Mouse (Mus musculus) CH12.LX (cell line): ENCODE results near the gene Fcor.

ENCODE experiments used
- CTCF ChIP-seq, 2 experiments: IDR thresholded peaks in 1 of 2; conservative IDR thresholded peaks in 1 of 2; 2 replicates each; pipeline ENCODE4 v1.5.1; 2011 to 2012; ENCODE audit warnings: low read depth in 2 of 2, low read length in 2 of 2, improper control_type of control experiment in 1 of 2, inconsistent platforms in 1 of 2, mild to moderate bottlenecking in 1 of 2, moderate library complexity in 1 of 2
- EP300 ChIP-seq: IDR thresholded peaks from 2 replicates; pipeline ENCODE4 v1.6.1; 2011; ENCODE audit warnings: low read length, improper control_type of control experiment
- GABPA ChIP-seq: IDR thresholded peaks from 2 replicates; pipeline ENCODE4 v1.6.1; 2012; ENCODE audit warnings: low read depth, low read length, improper control_type of control experiment, inconsistent platforms; ENCODE audit not compliant: insufficient replicate concordance
- JUND ChIP-seq: conservative IDR thresholded peaks from 2 replicates; pipeline ENCODE4 v1.6.1; 2011; ENCODE audit warnings: low read depth, low read length, improper control_type of control experiment
- MAFK ChIP-seq: IDR thresholded peaks from 2 replicates; pipeline ENCODE4 v1.6.1; 2011; ENCODE audit warnings: low read length, improper control_type of control experiment; ENCODE audit not compliant: insufficient replicate concordance
- MAZ ChIP-seq: IDR thresholded peaks from 2 replicates; pipeline ENCODE4 v1.6.1; 2012; ENCODE audit warnings: low read depth, mild to moderate bottlenecking, inconsistent platforms, low read length, improper control_type of control experiment, moderate library complexity
- MXI1 ChIP-seq: IDR thresholded peaks from 2 replicates; pipeline ENCODE4 v1.6.1; 2011; ENCODE audit warnings: mild to moderate bottlenecking, low read depth, low read length, improper control_type of control experiment
- POLR2A ChIP-seq: IDR thresholded peaks from 2 replicates; pipeline ENCODE4 v1.6.1; 2011; ENCODE audit warnings: low read depth, mild to moderate bottlenecking, improper control_type of control experiment, low read length
- POLR2AphosphoS2 ChIP-seq: IDR thresholded peaks from 2 replicates; pipeline ENCODE4 v1.6.1; 2011; ENCODE audit warnings: low read depth, low read length, improper control_type of control experiment
- ZKSCAN1 ChIP-seq: IDR thresholded peaks from 2 replicates; pipeline ENCODE4 v1.6.1; 2012; ENCODE audit warnings: low read depth, inconsistent platforms, low read length, improper control_type of control experiment, borderline replicate concordance
- ZMIZ1 ChIP-seq: IDR thresholded peaks from 2 replicates; pipeline ENCODE4 v1.6.1; 2012; ENCODE audit warnings: low read depth, mild to moderate bottlenecking, inconsistent platforms, low read length, improper control_type of control experiment
- ZNF384 ChIP-seq: IDR thresholded peaks from 2 replicates; pipeline ENCODE4 v1.6.1; 2012; ENCODE audit warnings: low read depth, low read length, improper control_type of control experiment, inconsistent platforms

DNA sequence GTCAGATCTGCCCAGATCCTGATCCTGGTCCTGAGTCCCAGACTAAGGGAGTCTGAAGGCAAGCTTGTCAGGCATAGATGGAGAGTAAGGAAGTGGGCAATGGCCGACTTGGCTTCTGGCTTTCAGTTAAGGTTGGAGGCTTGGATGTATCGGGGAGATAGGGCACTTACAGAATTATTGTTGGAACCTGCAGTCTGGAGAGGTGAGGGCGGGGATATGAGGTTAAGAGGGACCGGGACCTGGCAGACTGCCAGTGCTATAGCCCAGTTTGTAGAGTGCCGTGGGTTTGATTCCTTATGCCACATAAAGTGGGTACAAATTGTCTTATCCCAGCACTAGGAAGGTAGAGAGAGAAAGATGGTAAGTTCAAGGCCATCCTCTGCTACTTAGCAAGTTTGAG, 7.5 kb upstream of the Fcor start:
- no peak for TF ChIP-seq CTCF (conservative IDR thresholded peaks at IDR 0.05 in 1 of 2, IDR thresholded peaks at IDR 0.05 in 1 of 2; ENCODE audit: low read depth in 2 of 2, low read length in 2 of 2)
- no peak for TF ChIP-seq POLR2A
- no peak for TF ChIP-seq EP300
- TF ChIP-seq POLR2AphosphoS2: no peak
- TF ChIP-seq ZKSCAN1: no peak
- TF ChIP-seq ZMIZ1: no peak
- TF ChIP-seq MXI1: no peak
- TF ChIP-seq JUND: no peak
- TF ChIP-seq MAFK: no peak
- no peak for TF ChIP-seq GABPA
- no peak for TF ChIP-seq ZNF384
- TF ChIP-seq MAZ: no peak
